Mouse (Mus musculus): ENCODE measurements at regions not wholly inside any gene's neighbourhood (a gene's known extent, or its start where the extent isn't known, plus 50 kb on each side); places are given as distances from the start of the nearest gene placed in this dataset.

- H3K9me3 ChIP-seq (ENCODE audit: low read depth, low read length): no peaks in the 10 kb centered on the region
- ATAC-seq (ENCODE audit: insufficient read depth): no peak
Observed at GRCm38 (mm10) chr3:15200309-15200708, 131.8 kb downstream of the Gm9733 start.

GRCm38 (mm10) chr3:15200990-15201389 lies 131.1 kb downstream of the Gm9733 start:
- Histone ChIP-seq H3K27ac (ENCODE audit: low read depth) (no peak overlapping the region), H3K9ac (no peak overlapping the region), H3K27me3 (ENCODE audit: insufficient read depth, low read length) (no peaks in the 10 kb centered on the region), H3K9me3 (ENCODE audit: low read depth, low read length) (no peaks in the 10 kb centered on the region), H3K36me3 (ENCODE audit: insufficient read depth) (no peaks in the 10 kb centered on the region), H3K4me3 (ENCODE audit: low read depth, low read length) (no peak overlapping the region), H3K4me2 (no peak overlapping the region), H3K4me1 (ENCODE audit: insufficient read depth) (no peaks in the 10 kb centered on the region)
- no peak for TF ChIP-seq CTCF (IDR thresholded peaks at IDR 0.05; ENCODE audit: low read depth)
- ATAC-seq (ENCODE audit: insufficient read depth) (no peak), DNase-seq (no peak)

More at GRCm38 (mm10) chr3:15200309-15200708, 131.8 kb downstream of the Gm9733 start:
- TF ChIP-seq CTCF (IDR thresholded peaks at IDR 0.05; ENCODE audit: low read depth): no peak
- Histone ChIP-seq H3K9ac (no peak overlapping the region), H3K36me3 (ENCODE audit: insufficient read depth) (no peaks in the 10 kb centered on the region), H3K4me2 (no peak overlapping the region), H3K4me3 (ENCODE audit: low read depth, low read length) (no peak overlapping the region), H3K4me1 (ENCODE audit: insufficient read depth) (no peaks in the 10 kb centered on the region), H3K27me3 (ENCODE audit: insufficient read depth, low read length) (no peaks in the 10 kb centered on the region), H3K27ac (ENCODE audit: low read depth) (no peak overlapping the region)
- no peak for DNase-seq
- WGBS: 59% methylated on average over 1 of the region's 1 CpGs

GRCm38 (mm10) chr3:15202760-15203159 lies 129.3 kb downstream of the Gm9733 start:
- no peak for TF ChIP-seq CTCF (IDR thresholded peaks at IDR 0.05; ENCODE audit: low read depth)
- H3K27ac ChIP-seq (ENCODE audit: low read depth): no peak overlapping the region
- WGBS: 78% methylated on average over 7 of the region's 7 CpGs
- no peak for DNase-seq
- H3K9ac ChIP-seq: no peak overlapping the region
- no peak for ATAC-seq (ENCODE audit: insufficient read depth)
- H3K4me1 ChIP-seq (ENCODE audit: insufficient read depth): no peaks in the 10 kb centered on the region
- H3K36me3 ChIP-seq (ENCODE audit: insufficient read depth): no peaks in the 10 kb centered on the region
- H3K27me3 ChIP-seq (ENCODE audit: insufficient read depth, low read length): no peaks in the 10 kb centered on the region
- H3K9me3 ChIP-seq (ENCODE audit: low read depth, low read length): no peaks in the 10 kb centered on the region
- H3K4me2 ChIP-seq: no peak overlapping the region
- H3K4me3 ChIP-seq (ENCODE audit: low read depth, low read length): no peak overlapping the region

DNA sequence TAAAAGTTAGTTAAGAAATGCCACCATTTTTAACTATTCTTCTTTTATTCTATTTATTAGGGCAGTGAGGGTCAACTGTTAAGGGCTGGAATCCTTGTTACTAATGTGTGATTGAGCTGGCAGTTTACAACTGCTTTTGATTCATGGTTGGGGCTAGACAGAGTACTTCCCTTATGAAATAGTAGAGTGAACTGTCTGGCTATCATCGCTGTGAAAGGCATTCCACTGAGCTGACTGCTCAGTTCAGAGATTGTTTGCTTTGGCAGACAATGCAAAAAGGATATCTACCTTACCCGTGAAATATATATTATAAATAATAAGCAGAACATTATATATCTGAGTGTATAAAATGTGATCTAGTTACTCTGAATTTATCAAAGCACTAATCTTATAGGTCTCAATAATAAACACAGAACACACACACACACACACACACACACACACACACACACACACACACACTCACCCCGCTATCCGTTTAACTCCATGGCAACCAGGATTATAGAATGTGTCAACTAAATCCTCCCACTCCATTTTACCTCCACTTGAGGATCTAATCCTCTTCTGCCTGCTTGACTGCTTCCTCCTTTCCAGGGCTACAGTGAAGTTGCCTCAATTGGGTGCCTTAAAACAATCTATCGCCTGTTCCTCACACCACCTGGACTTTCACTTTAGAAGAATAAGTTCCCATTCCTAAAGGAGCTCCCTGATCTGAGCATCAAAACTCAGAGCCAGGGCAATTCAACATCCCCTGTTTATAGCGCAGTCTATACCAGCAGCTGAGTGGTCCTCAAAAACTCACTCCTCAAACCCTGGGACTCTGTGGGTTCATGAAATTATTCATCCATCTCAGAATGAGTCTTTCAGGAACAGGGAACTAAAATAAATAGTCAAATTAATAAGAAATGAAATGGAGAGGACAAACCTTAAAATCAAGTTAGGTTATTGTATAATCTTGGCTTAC lies 126.6 kb downstream of the Gm9733 start:
- Histone ChIP-seq H3K36me3 (ENCODE audit: insufficient read depth) (no peaks in the 10 kb centered on the region), H3K27ac (ENCODE audit: low read depth) (no peak overlapping the region), H3K9me3 (ENCODE audit: low read depth, low read length) (no peaks in the 10 kb centered on the region), H3K4me1 (ENCODE audit: insufficient read depth) (no peaks in the 10 kb centered on the region), H3K9ac (no peak overlapping the region), H3K27me3 (ENCODE audit: insufficient read depth, low read length) (no peaks in the 10 kb centered on the region), H3K4me2 (no peak overlapping the region), H3K4me3 (ENCODE audit: low read depth, low read length) (no peak overlapping the region)
- ATAC-seq (ENCODE audit: insufficient read depth) (no peak), DNase-seq (no peak)
- WGBS: 45% methylated on average over 6 of the region's 6 CpGs
- no peak for TF ChIP-seq CTCF (IDR thresholded peaks at IDR 0.05; ENCODE audit: low read depth)

- Histone ChIP-seq H3K27ac (ENCODE audit: low read depth) (no peak overlapping the region), H3K4me1 (ENCODE audit: insufficient read depth) (no peaks in the 10 kb centered on the region), H3K36me3 (ENCODE audit: insufficient read depth) (no peaks in the 10 kb centered on the region), H3K4me3 (ENCODE audit: low read depth, low read length) (no peak overlapping the region), H3K27me3 (ENCODE audit: insufficient read depth, low read length) (no peaks in the 10 kb centered on the region), H3K4me2 (no peak overlapping the region), H3K9me3 (ENCODE audit: low read depth, low read length) (no peaks in the 10 kb centered on the region), H3K9ac (no peak overlapping the region)
- ATAC-seq (ENCODE audit: insufficient read depth) (no peak), DNase-seq (no peak)
- no peak for TF ChIP-seq CTCF (IDR thresholded peaks at IDR 0.05; ENCODE audit: low read depth)
- WGBS: 88% methylated on average over 3 of the region's 3 CpGs
Observed at GRCm38 (mm10) chr3:15212357-15212756, 119.7 kb downstream of the Gm9733 start.

DNA sequence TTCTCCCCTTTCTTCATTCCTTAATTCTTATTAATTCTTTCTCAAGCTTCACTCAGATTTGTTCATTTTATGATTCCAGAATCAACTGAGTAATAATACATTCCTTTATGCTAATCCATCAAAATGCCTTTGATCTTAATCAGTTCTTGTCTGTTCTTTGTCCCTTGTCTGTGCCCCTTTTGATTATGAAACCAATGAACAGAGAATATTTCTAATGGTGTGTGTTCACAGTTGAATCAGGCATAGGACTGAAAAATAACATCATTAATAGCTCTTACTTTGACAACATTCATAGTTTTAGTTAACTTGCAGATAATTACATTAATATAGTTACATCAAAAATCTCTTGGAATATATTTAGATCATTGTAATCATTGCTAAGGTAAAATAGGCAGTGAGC lies 114.5 kb downstream of the Gm9733 start:
- no peaks in the 10 kb centered on the region for H3K36me3 ChIP-seq (ENCODE audit: insufficient read depth)
- no peak overlapping the region for H3K4me2 ChIP-seq
- no peak overlapping the region for H3K9ac ChIP-seq
- DNase-seq (no peak), ATAC-seq (ENCODE audit: insufficient read depth) (no peak)
- TF ChIP-seq CTCF (IDR thresholded peaks at IDR 0.05; ENCODE audit: low read depth): no peak
- no peaks in the 10 kb centered on the region for H3K27me3 ChIP-seq (ENCODE audit: insufficient read depth, low read length)
- no peak overlapping the region for H3K4me3 ChIP-seq (ENCODE audit: low read depth, low read length)
- no peak overlapping the region for H3K27ac ChIP-seq (ENCODE audit: low read depth)
- H3K9me3 ChIP-seq (ENCODE audit: low read depth, low read length): no peaks in the 10 kb centered on the region
- H3K4me1 ChIP-seq (ENCODE audit: insufficient read depth): no peaks in the 10 kb centered on the region

DNA sequence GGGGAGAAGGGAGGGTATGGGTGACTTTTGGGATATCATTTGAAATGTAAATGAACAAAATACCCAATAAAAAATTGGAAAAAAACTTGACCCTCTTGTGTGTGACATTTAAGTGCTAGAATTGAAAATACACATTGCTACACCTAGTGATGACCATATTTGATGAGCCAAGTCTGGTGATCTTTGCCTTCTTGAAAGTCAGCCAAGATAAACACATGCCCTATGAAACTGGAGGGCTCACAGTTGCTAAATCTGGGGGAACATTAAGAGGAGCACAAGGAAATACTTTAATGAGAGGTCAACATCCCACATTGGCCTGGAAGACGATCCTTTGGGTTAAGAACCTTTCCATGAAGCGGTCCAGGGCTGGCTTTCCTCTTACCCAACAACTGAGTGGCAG lies 112.8 kb downstream of the Gm9733 start:
- DNase-seq: peak; percentile 18
- Histone ChIP-seq H3K4me3 (ENCODE audit: low read depth, low read length) (no peak overlapping the region), H3K4me2 (no peak overlapping the region), H3K9ac (no peak overlapping the region), H3K4me1 (ENCODE audit: insufficient read depth) (no peaks in the 10 kb centered on the region), H3K36me3 (ENCODE audit: insufficient read depth) (no peaks in the 10 kb centered on the region), H3K27me3 (ENCODE audit: insufficient read depth, low read length) (no peaks in the 10 kb centered on the region), H3K27ac (ENCODE audit: low read depth) (no peak overlapping the region), H3K9me3 (ENCODE audit: low read depth, low read length) (no peaks in the 10 kb centered on the region)
- TF ChIP-seq CTCF (IDR thresholded peaks at IDR 0.05; ENCODE audit: low read depth): no peak
- 51% methylated on average over 2 of the region's 2 CpGs for WGBS
- ATAC-seq (ENCODE audit: insufficient read depth): no peak

Data from lung, embryonic 14.5 days (tissue).